Mouse (Mus musculus): ENCODE measurements around the gene Snx8. TPM values are rescaled to one million over a fixed set of nuclear protein-coding genes. Genes with fewer than 3 reads are reported as not detected.
A peak's percentile ranks its signal among the peaks of the same experiment; 100 is the strongest.
"Not testable (repeated sequence)": the region's sequence is repeated elsewhere in the genome, so short reads cannot be mapped to it uniquely, and the experiment has no call there.

Snx8 gene
- total RNA-seq, 2 experiments from 2014 or later: 15.7 to 18.8 TPM

- DNase-seq (ENCODE audit: low spot score in 2 of 2): no peak
- intact Hi-C loops (cut with DNase I): no loop called here
Measured at GRCm38 (mm10) chr5:140389647-140390046, 585 bp upstream of the Snx8 start.

- no peak for DNase-seq (ENCODE audit: low spot score in 2 of 2)
- intact Hi-C loops (cut with DNase I): no loop called here
Measured at GRCm38 (mm10) chr5:140387816-140388510, 1.1 kb downstream of the Snx8 start.

- intact Hi-C loops (cut with DNase I): no loop called here
- no peak for DNase-seq (ENCODE audit: low spot score in 2 of 2)
Measured at GRCm38 (mm10) chr5:140387236-140387635, 1.8 kb downstream of the Snx8 start.

- intact Hi-C loops (cut with DNase I): no loop called here
- no peak for DNase-seq (ENCODE audit: low spot score in 2 of 2)
Measured at GRCm38 (mm10) chr5:140384462-140384861, 4.6 kb downstream of the Snx8 start.

GRCm38 (mm10) chr5:140383559-140383958 is 5.5 kb downstream of the Snx8 start:
- intact Hi-C loops (cut with DNase I): no loop called here

GRCm38 (mm10) chr5:140382688-140383087 is 6.4 kb downstream of the Snx8 start:
- intact Hi-C loops (cut with DNase I): no loop called here

More at GRCm38 (mm10) chr5:140383559-140383958, 5.5 kb downstream of the Snx8 start:
- DNase-seq (ENCODE audit: low spot score in 2 of 2): no peak

GRCm38 (mm10) chr5:140381156-140381555 is 7.9 kb downstream of the Snx8 start:
- intact Hi-C loops (cut with DNase I): no loop called here
- DNase-seq (ENCODE audit: low spot score in 2 of 2): no peak

More at GRCm38 (mm10) chr5:140382688-140383087, 6.4 kb downstream of the Snx8 start:
- DNase-seq (ENCODE audit: low spot score in 2 of 2): no peak

GRCm38 (mm10) chr5:140379299-140379698 is 9.8 kb downstream of the Snx8 start:
- intact Hi-C loops (cut with DNase I): no loop called here
- DNase-seq (ENCODE audit: low spot score in 2 of 2): no peak

- no peak for DNase-seq (ENCODE audit: low spot score in 2 of 2)
- intact Hi-C loops (cut with DNase I): no loop called here
Measured at GRCm38 (mm10) chr5:140378121-140378853, 10.8 kb downstream of the Snx8 start.

GRCm38 (mm10) chr5:140375249-140375829 is 13.7 kb downstream of the Snx8 start:
- no peak for DNase-seq (ENCODE audit: low spot score in 2 of 2)
- intact Hi-C loops (cut with DNase I): no loop called here

- intact Hi-C loops (cut with DNase I): no loop called here
- DNase-seq (ENCODE audit: low spot score in 2 of 2): peak; percentile 48 to 76
Measured at GRCm38 (mm10) chr5:140374226-140374625, 14.8 kb downstream of the Snx8 start.

GRCm38 (mm10) chr5:140373711-140374110 is 15.4 kb downstream of the Snx8 start:
- intact Hi-C loops (cut with DNase I): no loop called here
- no peak for DNase-seq (ENCODE audit: low spot score in 2 of 2)

- intact Hi-C loops (cut with DNase I): no loop called here
Measured at GRCm38 (mm10) chr5:140371671-140372070, 17.4 kb downstream of the Snx8 start.

GRCm38 (mm10) chr5:140370446-140371254 is 18.4 kb downstream of the Snx8 start:
- DNase-seq (ENCODE audit: low spot score in 2 of 2): no peak
- intact Hi-C loops (cut with DNase I): no loop called here

More at GRCm38 (mm10) chr5:140371671-140372070, 17.4 kb downstream of the Snx8 start:
- DNase-seq (ENCODE audit: low spot score in 2 of 2): peak; percentile 34 to 69

GRCm38 (mm10) chr5:140369466-140369865 is 19.6 kb downstream of the Snx8 start:
- no peak for DNase-seq (ENCODE audit: low spot score in 2 of 2)
- intact Hi-C loops (cut with DNase I): no loop called here

- intact Hi-C loops (cut with DNase I): no loop called here
- DNase-seq (ENCODE audit: low spot score in 2 of 2): no peak
Measured at GRCm38 (mm10) chr5:140368926-140369325, 20.1 kb downstream of the Snx8 start.

GRCm38 (mm10) chr5:140368126-140368525 is 20.9 kb downstream of the Snx8 start:
- DNase-seq (ENCODE audit: low spot score in 2 of 2); intact Hi-C loops (cut with DNase I): not testable (repeated sequence)

GRCm38 (mm10) chr5:140364415-140364814 is 24.6 kb downstream of the Snx8 start:
- intact Hi-C loops (cut with DNase I): no loop called here

GRCm38 (mm10) chr5:140359930-140360674 is 29.0 kb downstream of the Snx8 start:
- intact Hi-C loops (cut with DNase I): no loop called here
- DNase-seq (ENCODE audit: low spot score in 2 of 2): no peak

More at GRCm38 (mm10) chr5:140364415-140364814, 24.6 kb downstream of the Snx8 start:
- DNase-seq (ENCODE audit: low spot score in 2 of 2): no peak

All from left cerebral cortex, postnatal 14 days (tissue).